ENCODE assay signal across 8 mouse cellular contexts in genomic region chr13:47105711-47106579, GRCm38 (mm10). TPM values are rescaled to one million over a fixed set of nuclear protein-coding genes. Genes with fewer than 3 reads are reported as not detected.
A peak's percentile ranks its signal among the peaks of the same experiment; 100 is the strongest.
DNase-seq lines count a peak whose midpoint lies in the region; ATAC-seq lines count a peak whose summit lies in the region.

Dek (minus strand) TSS chr13:47106201.

- no peaks in the 10 kb centered on the region for H3K27me3 ChIP-seq in hindbrain, embryonic 10.5 days (ENCODE audit: insufficient read depth, poor library complexity, severe bottlenecking)
- no peaks in the 10 kb centered on the region for H3K27me3 ChIP-seq in lung, embryonic 16.5 days (ENCODE audit: control insufficient read depth, insufficient read depth, low read depth, low read length)

- peak; percentile 92 for DNase-seq in MN1 (ENCODE audit: low spot score)
- DNase-seq in cerebellum, adult 8-10 months, result peak; percentile 78
- DNase-seq in hindbrain, embryonic 10.5 days (ENCODE audit: low spot score), result peak; percentile 92
- peak; percentile 77 for DNase-seq in layer of hippocampus, adult 9-11 months
- peak; percentile 79 for DNase-seq in ovary, adult 18-20 months (ENCODE audit: low spot score)
- DNase-seq in thymus, postnatal 0 days (ENCODE audit: low spot score), result peak; percentile 89

- peaks cover 29% of the 10 kb centered on the region for H3K4me1 ChIP-seq in hindbrain, embryonic 10.5 days (replicated peaks)
- H3K4me1 ChIP-seq in lung, embryonic 16.5 days (replicated peaks; ENCODE audit: control insufficient read depth, insufficient read depth, low read length), result peaks cover 18% of the 10 kb centered on the region

- H3K9ac ChIP-seq in lung, embryonic 16.5 days (ENCODE audit: low read length), result peak within 1 kb of the TSS; percentile 95

- peak within 1 kb of the TSS; percentile 88 for H3K4me2 ChIP-seq in lung, embryonic 16.5 days (ENCODE audit: low read depth, low read length)

- H3K27ac ChIP-seq in hindbrain, embryonic 10.5 days, result peak within 1 kb of the TSS; percentile 100
- peak within 1 kb of the TSS; percentile 100 for H3K27ac ChIP-seq in lung, embryonic 16.5 days (ENCODE audit: low read length)

- peak; percentile 83 for ATAC-seq in frontal cortex, adult (ENCODE audit: low TSS enrichment)
- ATAC-seq in lung, embryonic 16.5 days (ENCODE audit: low read depth), result peak; percentile 93

- H3K9me3 ChIP-seq in hindbrain, embryonic 10.5 days, result no peaks in the 10 kb centered on the region
- no peaks in the 10 kb centered on the region for H3K9me3 ChIP-seq in lung, embryonic 16.5 days (ENCODE audit: control insufficient read depth, low read length)

- under 1% methylated on average over 128 of the region's 129 CpGs for WGBS in hindbrain, embryonic 10.5 days
- under 1% methylated on average over 70 of the region's 129 CpGs for WGBS in lung, embryonic 16.5 days

- peak within 1 kb of the TSS; percentile 99 for H3K4me3 ChIP-seq in hindbrain, embryonic 10.5 days
- peak within 1 kb of the TSS; percentile 70 for H3K4me3 ChIP-seq in lung, embryonic 16.5 days (ENCODE audit: low read length)

- H3K36me3 ChIP-seq in hindbrain, embryonic 10.5 days, result peaks cover 22% of the 10 kb centered on the region
- H3K36me3 ChIP-seq in lung, embryonic 16.5 days (ENCODE audit: control insufficient read depth, insufficient read depth, low read length), result 0 out of 2 replicates have a peak, but pooled peaks cover 3% of the 10 kb centered on the region

RNA-seq across cellular contexts. Expression of gene Dek, which starts in this region (rescaled TPM):
- 222 and 348 TPM in 2 replicates for polyA plus RNA-seq in hindbrain, embryonic 10.5 days (2016; fragmentation: Nextera tagmentation; extraction: Ambion mirVana)
- polyA plus RNA-seq in lung, embryonic 16.5 days (2015; fragmentation: Nextera tagmentation; extraction: Ambion mirVana), result 221 and 256 TPM in 2 replicates
- polyA plus RNA-seq in thymus, postnatal 0 days (2015; fragmentation: Nextera tagmentation; extraction: Ambion mirVana), result 305 and 380 TPM in 2 replicates

Comparison
In these comparisons a context has a peak if more than half of its experiments do, and no peak if none do; other contexts are left out.
1. Peak in every context shown above with its lines: DNase-seq, ATAC-seq, H3K4me3 ChIP-seq and H3K27ac ChIP-seq.